Mouse (Mus musculus) thymus, adult 18-20 months (tissue): Measurements from ENCODE around the gene Kcna6.

Experiments
- DNase-seq, 2 experiments: peaks; one replicate each; pipeline ENCODE4 v3.0.0; 2022; ENCODE audit warnings: mixed read lengths in 2 of 2

Kcna6 gene

GRCm38 (mm10) chr6:126732645-126733044, 7.8 kb downstream of the Kcna6 start:
- no peak for DNase-seq

DNA sequence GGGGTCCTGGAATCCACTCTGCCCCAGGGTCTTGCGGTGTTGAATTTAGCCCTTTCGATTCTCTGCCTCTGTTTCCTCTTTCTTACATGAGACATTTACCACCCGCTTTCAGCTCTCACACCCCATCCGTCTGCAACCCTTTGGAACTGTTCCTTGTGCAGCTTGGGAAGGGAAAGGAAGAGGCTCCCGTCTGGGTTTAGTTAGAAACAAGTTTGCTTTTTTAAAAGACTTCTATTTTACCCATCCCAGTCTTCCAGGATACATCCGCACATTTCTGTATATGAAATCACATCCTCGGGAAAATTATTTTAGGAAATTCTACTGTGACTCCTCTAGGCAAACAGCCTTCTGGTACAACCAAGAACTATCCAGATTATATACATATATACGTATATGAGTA, 11.7 kb downstream of the Kcna6 start:
- DNase-seq: no peak

DNA sequence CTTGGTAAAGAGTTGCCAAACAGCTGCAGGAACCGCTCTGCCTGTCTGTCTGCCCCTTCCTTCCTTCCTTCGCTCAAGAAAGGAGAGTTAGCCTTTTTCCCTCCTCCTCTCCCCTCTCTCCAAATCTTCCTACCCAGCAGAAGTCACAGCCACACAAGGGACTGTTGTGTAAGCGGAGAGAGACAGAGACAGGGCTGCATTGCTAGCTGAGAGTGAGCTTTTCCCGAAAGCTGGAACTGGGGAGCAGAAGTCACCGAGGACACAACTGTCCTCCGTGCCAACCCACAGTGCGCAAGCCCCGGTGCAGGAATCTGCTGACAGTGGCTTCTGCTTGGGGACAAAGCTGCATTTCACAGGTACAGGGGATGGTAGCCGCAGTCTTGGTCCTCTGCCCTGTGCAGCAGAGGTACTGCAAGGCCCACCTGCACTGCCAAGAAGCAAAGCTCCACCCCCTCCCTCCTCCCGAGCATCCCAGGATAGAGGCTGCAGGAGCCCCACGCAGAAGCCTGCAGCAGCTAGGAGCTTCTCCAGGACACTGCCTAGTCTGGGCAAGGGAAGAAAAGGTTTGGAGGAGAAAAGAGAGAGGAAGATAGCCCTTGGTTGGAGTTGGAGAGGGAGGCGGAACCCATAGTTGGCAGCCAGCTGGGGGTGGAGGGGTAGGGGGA, 21.9 kb downstream of the Kcna6 start:
- DNase-seq: no peak

DNA sequence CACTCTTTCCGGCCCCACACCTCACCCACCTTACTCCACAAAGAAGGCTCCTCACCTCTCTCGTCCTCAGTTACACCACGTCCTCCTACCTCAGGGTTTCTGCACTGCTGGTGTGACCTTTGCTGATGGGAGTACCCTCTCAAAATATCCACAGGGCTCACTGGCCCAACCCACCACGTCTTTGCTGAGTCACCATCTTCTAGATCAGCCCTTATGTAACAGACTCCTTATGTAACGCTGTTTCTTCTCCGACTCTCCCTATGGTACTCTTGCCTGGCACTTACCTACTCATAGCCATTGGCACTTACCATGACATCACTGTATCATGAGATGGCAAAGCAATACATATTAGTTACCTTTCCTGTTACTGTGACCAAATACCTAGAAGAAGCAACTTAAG, 27.9 kb downstream of the Kcna6 start:
- no peak for DNase-seq

GRCm38 (mm10) chr6:126705936-126706335, 34.5 kb downstream of the Kcna6 start:
- no peak for DNase-seq

- no peak for DNase-seq
These were observed 36.0 kb downstream of the Kcna6 start for GRCm38 (mm10) chr6:126704430-126704829.

DNA sequence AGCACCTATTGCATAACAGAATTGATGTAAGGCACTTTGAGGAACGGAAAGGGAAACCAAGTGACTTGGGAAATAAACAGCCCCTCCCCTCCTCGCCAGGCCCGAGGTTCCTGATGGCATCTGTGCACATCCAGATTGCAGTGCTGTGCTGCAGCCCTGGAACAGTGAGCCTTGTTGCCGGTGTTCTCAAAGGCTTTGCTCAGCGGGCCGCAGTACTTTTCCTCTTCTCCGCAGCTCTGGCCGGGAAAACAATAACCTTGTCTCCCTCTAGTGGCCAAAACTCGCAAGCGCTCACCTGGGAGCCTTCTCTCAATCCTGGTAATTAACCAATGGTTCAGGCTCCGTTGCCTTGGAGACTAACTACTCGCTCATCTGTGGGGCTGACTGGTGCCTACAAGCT, 38.4 kb downstream of the Kcna6 start:
- DNase-seq: peak; percentile 8 to 10

DNA sequence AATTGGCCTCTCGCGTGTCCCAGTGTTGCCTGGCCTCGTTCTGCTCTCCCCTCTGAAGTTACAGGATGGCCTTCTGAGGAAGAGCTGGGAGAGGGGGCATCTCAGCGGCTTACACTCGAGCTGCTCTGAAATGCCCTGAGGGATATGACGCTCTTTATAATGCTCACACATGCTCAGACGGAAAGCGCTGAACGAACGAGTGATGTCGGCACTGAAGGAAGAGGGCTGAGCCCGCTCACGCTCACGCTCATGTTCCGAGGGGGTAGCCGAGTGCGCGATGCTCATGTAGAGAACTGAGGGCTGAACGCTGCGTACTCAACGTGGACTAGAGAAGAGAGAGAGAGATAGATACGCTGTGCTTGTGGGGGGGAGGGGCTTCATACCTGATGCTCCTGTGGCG, 39.3 kb downstream of the Kcna6 start:
- DNase-seq: no peak

DNA sequence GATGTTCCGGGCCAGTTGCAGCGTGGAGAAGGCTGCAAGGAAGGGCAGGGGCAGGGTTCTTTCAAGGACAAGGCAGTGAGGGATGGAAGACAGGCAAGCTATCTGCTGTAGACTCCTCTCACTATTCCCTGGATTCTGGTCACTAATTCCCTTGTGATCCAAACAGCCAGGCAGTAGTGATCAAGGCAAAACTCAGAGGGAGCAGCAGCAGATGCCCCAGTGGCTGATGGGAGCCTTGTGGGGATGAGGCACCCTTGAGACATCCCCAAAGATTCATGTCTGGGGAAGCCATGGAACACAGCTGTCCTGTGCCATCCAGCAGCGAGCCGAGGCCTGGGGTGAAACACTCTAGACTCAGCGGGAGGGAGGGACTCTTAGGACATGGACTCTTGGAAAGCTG, 40.5 kb downstream of the Kcna6 start:
- DNase-seq: no peak

DNA sequence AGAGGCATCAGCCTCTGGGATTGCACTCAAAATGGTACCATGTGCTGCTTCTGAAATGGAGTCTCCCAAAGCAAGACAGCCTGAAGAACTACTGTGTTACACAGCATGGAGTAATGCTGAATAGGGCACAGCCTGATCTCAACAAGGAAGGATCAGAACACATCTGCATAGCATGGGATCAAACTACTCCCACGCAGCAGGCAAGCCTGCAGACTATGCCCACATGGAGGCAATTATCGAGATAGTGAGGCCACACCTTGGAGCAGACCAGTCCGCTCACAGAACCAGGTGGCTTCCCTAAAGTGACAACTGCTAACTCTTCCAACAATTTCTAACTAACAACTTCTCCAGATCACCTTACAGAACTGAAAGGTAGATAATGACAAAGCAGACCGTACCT, 53.4 kb downstream of the Kcna6 start:
- DNase-seq: no peak

- no peak for DNase-seq
These were observed 55.3 kb downstream of the Kcna6 start for GRCm38 (mm10) chr6:126685135-126685534.

GRCm38 (mm10) chr6:126678961-126679360, 61.5 kb downstream of the Kcna6 start:
- no peak for DNase-seq

GRCm38 (mm10) chr6:126667001-126667400, 73.5 kb downstream of the Kcna6 start:
- no peak for DNase-seq

GRCm38 (mm10) chr6:126666091-126666490, 74.4 kb downstream of the Kcna6 start:
- no peak for DNase-seq

- no peak for DNase-seq
These were observed 75.9 kb downstream of the Kcna6 start for GRCm38 (mm10) chr6:126664569-126664968.
